Mouse (Mus musculus): ENCODE data around the gene Rai1. TPM values are rescaled to one million over a fixed set of nuclear protein-coding genes. Genes with fewer than 3 reads are reported as not detected.
A peak's percentile ranks its signal among the peaks of the same experiment; 100 is the strongest.

The Rai1 gene
- polyA plus RNA-seq, 1 experiment from 2014 or later, result 28.1 TPM

DNA sequence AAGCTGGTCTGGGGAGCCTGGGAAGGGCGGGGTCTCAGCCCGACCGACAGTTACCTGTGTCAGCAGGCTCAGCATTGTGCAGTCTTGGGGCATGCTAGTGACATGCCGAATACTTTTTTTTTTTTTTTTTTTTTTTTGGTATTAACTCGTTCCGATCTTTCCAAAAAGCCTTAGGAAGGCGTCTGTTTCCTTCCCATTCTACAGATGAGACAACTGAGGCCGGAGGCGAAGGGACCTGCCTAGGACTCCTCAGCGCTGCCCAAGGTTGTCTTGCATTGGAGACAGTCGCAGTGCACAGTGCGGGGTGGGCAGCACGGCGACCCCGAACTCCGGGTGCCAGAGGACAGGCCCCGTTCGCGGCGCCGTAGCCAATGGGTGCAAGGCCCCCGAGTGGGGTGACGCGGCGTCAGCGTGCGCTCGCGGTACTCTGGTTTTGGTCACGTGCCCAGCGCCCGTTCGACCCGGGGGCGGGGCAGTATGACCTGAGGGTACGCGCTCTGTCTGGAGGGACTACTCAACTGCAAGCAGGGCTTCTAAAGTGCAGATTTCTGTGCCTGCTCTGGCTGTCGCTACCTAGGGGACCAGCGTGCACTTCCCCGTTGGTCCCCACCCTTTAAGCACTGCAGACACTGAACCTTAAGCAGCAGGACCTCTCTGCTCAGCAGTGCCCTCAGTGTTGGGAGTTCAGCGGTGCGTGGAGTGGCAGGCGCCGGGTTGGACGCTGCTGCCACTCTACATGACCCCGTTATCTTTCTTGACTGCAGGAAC, 117.8 kb downstream of the Rai1 start, which contains the start of gene Srebf1:
Gene Srebf1 (minus strand): TSS at position 113 of the 768 bp plus-strand sequence.
- H3K9me3 ChIP-seq (ENCODE audit: control insufficient read depth, low read length), result no peaks in the 10 kb centered on the region
- peak within 1 kb of the TSS; percentile 42 for H3K4me2 ChIP-seq (replicated peaks; ENCODE audit: low read depth, low read length)
- peak; percentile 69 for ATAC-seq (ENCODE audit: low FRiP score)
- DNase-seq (ENCODE audit: low spot score), result peak; percentile 83
- 6% methylated on average over 46 of the region's 46 CpGs for WGBS
- H3K36me3 ChIP-seq (ENCODE audit: control insufficient read depth, insufficient read depth, low read length), result no peaks in the 10 kb centered on the region
- H3K4me3 ChIP-seq (ENCODE audit: low read depth, low read length), result peak within 1 kb of the TSS; percentile 15; the same call in 1 of the 2 replicates
- H3K9ac ChIP-seq (ENCODE audit: low read depth, low read length), result no peak within 1 kb of the TSS
- no peaks in the 10 kb centered on the region for H3K27me3 ChIP-seq (ENCODE audit: control insufficient read depth, insufficient read depth, low read length)
- H3K27ac ChIP-seq (ENCODE audit: low read depth, low read length), result no peak within 1 kb of the TSS
- 0 out of 2 replicates have a peak, but pooled peaks cover 4% of the 10 kb centered on the region for H3K4me1 ChIP-seq (replicated peaks; ENCODE audit: control insufficient read depth, insufficient read depth, low read length)

DNA sequence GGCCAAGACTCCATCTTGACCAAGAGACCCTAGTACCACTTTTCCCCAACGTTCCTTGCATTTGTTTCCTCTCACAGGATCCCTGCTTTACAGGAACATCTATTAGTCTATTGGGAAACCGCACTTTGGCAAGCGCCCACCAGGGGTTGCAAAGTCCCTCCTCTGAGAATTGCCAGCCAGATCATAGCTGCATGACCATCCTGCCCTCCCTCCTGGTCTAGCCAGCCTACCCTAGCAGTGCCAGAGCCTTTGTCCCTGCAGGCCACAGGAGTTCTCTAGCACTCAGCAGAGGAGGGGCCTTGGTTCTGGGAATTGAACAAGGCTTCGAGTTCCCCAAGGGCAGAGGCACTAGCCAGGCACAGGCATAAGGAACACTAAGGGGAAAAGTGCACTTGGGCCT, 119.9 kb downstream of the Rai1 start:
- Histone ChIP-seq H3K36me3 (ENCODE audit: control insufficient read depth, insufficient read depth, low read length) (no peaks in the 10 kb centered on the region), H3K27ac (ENCODE audit: low read depth, low read length) (no peak overlapping the region), H3K9me3 (ENCODE audit: control insufficient read depth, low read length) (no peaks in the 10 kb centered on the region), H3K9ac (ENCODE audit: low read depth, low read length) (no peak overlapping the region), H3K4me1 (replicated peaks; ENCODE audit: control insufficient read depth, insufficient read depth, low read length) (0 out of 2 replicates have a peak, but pooled peaks cover 4% of the 10 kb centered on the region), H3K27me3 (ENCODE audit: control insufficient read depth, insufficient read depth, low read length) (no peaks in the 10 kb centered on the region), H3K4me3 (ENCODE audit: low read depth, low read length) (no peak overlapping the region), H3K4me2 (replicated peaks; ENCODE audit: low read depth, low read length) (no peak overlapping the region)
- 63% methylated on average over 4 of the region's 4 CpGs for WGBS
- ATAC-seq (ENCODE audit: low FRiP score) (no peak), DNase-seq (ENCODE audit: low spot score) (peak; percentile 40)

DNA sequence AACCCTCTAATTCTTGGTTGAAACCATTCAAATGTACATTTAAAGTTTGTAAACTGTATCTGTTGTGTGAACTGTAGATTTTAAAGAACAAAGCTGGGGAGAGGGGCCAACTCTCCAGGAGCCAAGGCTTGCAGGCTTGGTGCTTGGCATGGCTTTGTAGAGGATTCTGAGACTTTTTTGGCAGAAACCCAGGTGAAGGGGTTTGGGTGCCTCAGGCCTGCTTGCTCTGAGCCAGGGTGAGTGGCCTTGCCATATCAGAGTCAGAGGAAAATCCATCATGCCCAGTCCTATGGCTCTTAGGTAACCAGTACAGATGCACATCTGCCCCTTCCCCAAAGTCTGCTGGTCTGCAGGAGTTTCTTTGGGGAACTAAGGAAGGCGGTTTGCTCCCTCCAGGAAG, 121.1 kb downstream of the Rai1 start:
- ATAC-seq (ENCODE audit: low FRiP score) (no peak), DNase-seq (ENCODE audit: low spot score) (no peak)
- no peaks in the 10 kb centered on the region for H3K27me3 ChIP-seq (ENCODE audit: control insufficient read depth, insufficient read depth, low read length)
- H3K9ac ChIP-seq (ENCODE audit: low read depth, low read length), result no peak overlapping the region
- no peaks in the 10 kb centered on the region for H3K4me1 ChIP-seq (replicated peaks; ENCODE audit: control insufficient read depth, insufficient read depth, low read length)
- H3K27ac ChIP-seq (ENCODE audit: low read depth, low read length), result no peak overlapping the region
- H3K4me2 ChIP-seq (replicated peaks; ENCODE audit: low read depth, low read length), result no peak overlapping the region
- H3K4me3 ChIP-seq (ENCODE audit: low read depth, low read length), result no peak overlapping the region
- H3K9me3 ChIP-seq (ENCODE audit: control insufficient read depth, low read length), result no peaks in the 10 kb centered on the region
- WGBS, result 68% methylated on average over 1 of the region's 1 CpGs
- no peaks in the 10 kb centered on the region for H3K36me3 ChIP-seq (ENCODE audit: control insufficient read depth, insufficient read depth, low read length)

DNA sequence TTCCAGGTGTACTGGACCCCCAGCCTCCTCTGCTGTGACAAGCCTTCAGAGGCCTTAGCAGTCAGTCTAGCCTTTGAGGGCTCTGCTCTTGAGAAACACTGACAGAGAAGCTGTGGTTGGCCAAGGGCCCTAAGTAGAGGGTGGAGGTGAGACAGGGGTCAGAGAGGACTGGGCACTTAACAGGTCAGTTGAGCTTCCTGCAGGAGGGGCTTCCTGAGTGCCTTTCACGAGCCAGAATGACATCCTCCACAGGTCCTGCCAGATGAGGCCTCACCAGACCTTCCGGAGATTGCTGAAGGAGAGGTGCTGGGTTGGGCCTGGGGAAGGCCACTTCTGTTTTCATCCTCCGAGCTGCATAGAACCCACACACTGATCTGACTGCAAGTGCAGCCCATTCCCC, 123.7 kb downstream of the Rai1 start:
- no peak for DNase-seq (ENCODE audit: low spot score)
- Histone ChIP-seq H3K27ac (ENCODE audit: low read depth, low read length) (no peak overlapping the region), H3K9ac (ENCODE audit: low read depth, low read length) (no peak overlapping the region), H3K4me1 (replicated peaks; ENCODE audit: control insufficient read depth, insufficient read depth, low read length) (no peaks in the 10 kb centered on the region), H3K4me3 (ENCODE audit: low read depth, low read length) (no peak overlapping the region), H3K9me3 (ENCODE audit: control insufficient read depth, low read length) (no peaks in the 10 kb centered on the region), H3K4me2 (replicated peaks; ENCODE audit: low read depth, low read length) (no peak overlapping the region), H3K27me3 (ENCODE audit: control insufficient read depth, insufficient read depth, low read length) (no peaks in the 10 kb centered on the region), H3K36me3 (ENCODE audit: control insufficient read depth, insufficient read depth, low read length) (no peaks in the 10 kb centered on the region)
- 78% methylated on average over 3 of the region's 3 CpGs for WGBS
- ATAC-seq (ENCODE audit: low FRiP score), result no peak

GRCm38 (mm10) chr11:60229821-60230220, 125.0 kb downstream of the Rai1 start:
- DNase-seq (ENCODE audit: low spot score), result no peak
- H3K9ac ChIP-seq (ENCODE audit: low read depth, low read length), result no peak overlapping the region
- no peaks in the 10 kb centered on the region for H3K27me3 ChIP-seq (ENCODE audit: control insufficient read depth, insufficient read depth, low read length)
- no peak for ATAC-seq (ENCODE audit: low FRiP score)
- no peaks in the 10 kb centered on the region for H3K9me3 ChIP-seq (ENCODE audit: control insufficient read depth, low read length)
- no peak overlapping the region for H3K4me2 ChIP-seq (replicated peaks; ENCODE audit: low read depth, low read length)
- no peaks in the 10 kb centered on the region for H3K4me1 ChIP-seq (replicated peaks; ENCODE audit: control insufficient read depth, insufficient read depth, low read length)
- 75% methylated on average over 13 of the region's 13 CpGs for WGBS
- H3K4me3 ChIP-seq (ENCODE audit: low read depth, low read length), result no peak overlapping the region
- H3K27ac ChIP-seq (ENCODE audit: low read depth, low read length), result no peak overlapping the region
- H3K36me3 ChIP-seq (ENCODE audit: control insufficient read depth, insufficient read depth, low read length), result no peaks in the 10 kb centered on the region

DNA sequence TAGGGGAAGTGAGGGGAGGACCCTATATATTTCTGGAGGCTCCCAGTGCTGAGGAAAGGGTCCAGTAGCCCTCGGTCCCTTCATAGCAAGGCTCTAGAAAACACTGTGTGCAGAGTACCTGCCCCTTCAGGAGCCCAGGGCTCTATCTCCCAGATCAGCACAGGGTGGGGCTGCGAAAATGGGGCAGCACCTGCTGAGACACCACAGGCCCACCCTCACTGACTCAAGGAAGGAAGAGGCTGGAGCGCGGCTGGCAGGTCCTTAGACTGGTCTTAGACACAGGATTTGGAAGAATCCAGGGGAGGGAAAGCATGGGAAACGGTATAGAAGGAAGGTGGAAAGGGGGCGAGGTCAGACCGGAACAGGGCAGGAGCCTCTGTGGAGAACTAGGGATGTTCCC, 125.7 kb downstream of the Rai1 start:
- H3K27me3 ChIP-seq (ENCODE audit: control insufficient read depth, insufficient read depth, low read length), result no peaks in the 10 kb centered on the region
- no peaks in the 10 kb centered on the region for H3K9me3 ChIP-seq (ENCODE audit: control insufficient read depth, low read length)
- no peak overlapping the region for H3K4me2 ChIP-seq (replicated peaks; ENCODE audit: low read depth, low read length)
- H3K4me1 ChIP-seq (replicated peaks; ENCODE audit: control insufficient read depth, insufficient read depth, low read length), result no peaks in the 10 kb centered on the region
- DNase-seq (ENCODE audit: low spot score) (no peak), ATAC-seq (ENCODE audit: low FRiP score) (no peak)
- H3K27ac ChIP-seq (ENCODE audit: low read depth, low read length), result no peak overlapping the region
- H3K4me3 ChIP-seq (ENCODE audit: low read depth, low read length), result no peak overlapping the region
- 83% methylated on average over 7 of the region's 7 CpGs for WGBS
- H3K9ac ChIP-seq (ENCODE audit: low read depth, low read length), result 0 out of 2 replicates have a peak overlapping the region, but pooled peaks have one; percentile 7
- no peaks in the 10 kb centered on the region for H3K36me3 ChIP-seq (ENCODE audit: control insufficient read depth, insufficient read depth, low read length)

- DNase-seq (ENCODE audit: low spot score) (no peak), ATAC-seq (ENCODE audit: low FRiP score) (no peak)
- Histone ChIP-seq H3K27me3 (ENCODE audit: control insufficient read depth, insufficient read depth, low read length) (no peaks in the 10 kb centered on the region), H3K9me3 (ENCODE audit: control insufficient read depth, low read length) (no peaks in the 10 kb centered on the region), H3K4me3 (ENCODE audit: low read depth, low read length) (no peak overlapping the region), H3K27ac (ENCODE audit: low read depth, low read length) (no peak overlapping the region), H3K36me3 (ENCODE audit: control insufficient read depth, insufficient read depth, low read length) (no peaks in the 10 kb centered on the region), H3K4me2 (replicated peaks; ENCODE audit: low read depth, low read length) (no peak overlapping the region), H3K9ac (ENCODE audit: low read depth, low read length) (no peak overlapping the region), H3K4me1 (replicated peaks; ENCODE audit: control insufficient read depth, insufficient read depth, low read length) (no peaks in the 10 kb centered on the region)
- 63% methylated on average over 3 of the region's 3 CpGs for WGBS
Observed at GRCm38 (mm10) chr11:60231326-60231725, 126.5 kb downstream of the Rai1 start.

- Histone ChIP-seq H3K9me3 (ENCODE audit: control insufficient read depth, low read length) (no peaks in the 10 kb centered on the region), H3K4me1 (replicated peaks; ENCODE audit: control insufficient read depth, insufficient read depth, low read length) (no peaks in the 10 kb centered on the region), H3K27me3 (ENCODE audit: control insufficient read depth, insufficient read depth, low read length) (no peaks in the 10 kb centered on the region), H3K27ac (ENCODE audit: low read depth, low read length) (no peak overlapping the region), H3K4me2 (replicated peaks; ENCODE audit: low read depth, low read length) (no peak overlapping the region), H3K36me3 (ENCODE audit: control insufficient read depth, insufficient read depth, low read length) (no peaks in the 10 kb centered on the region), H3K4me3 (ENCODE audit: low read depth, low read length) (no peak overlapping the region), H3K9ac (ENCODE audit: low read depth, low read length) (no peak overlapping the region)
- WGBS, result 36% methylated on average over 4 of the region's 4 CpGs
- ATAC-seq (ENCODE audit: low FRiP score) (no peak), DNase-seq (ENCODE audit: low spot score) (no peak)
Observed at GRCm38 (mm10) chr11:60231951-60232350, 127.1 kb downstream of the Rai1 start.

DNA sequence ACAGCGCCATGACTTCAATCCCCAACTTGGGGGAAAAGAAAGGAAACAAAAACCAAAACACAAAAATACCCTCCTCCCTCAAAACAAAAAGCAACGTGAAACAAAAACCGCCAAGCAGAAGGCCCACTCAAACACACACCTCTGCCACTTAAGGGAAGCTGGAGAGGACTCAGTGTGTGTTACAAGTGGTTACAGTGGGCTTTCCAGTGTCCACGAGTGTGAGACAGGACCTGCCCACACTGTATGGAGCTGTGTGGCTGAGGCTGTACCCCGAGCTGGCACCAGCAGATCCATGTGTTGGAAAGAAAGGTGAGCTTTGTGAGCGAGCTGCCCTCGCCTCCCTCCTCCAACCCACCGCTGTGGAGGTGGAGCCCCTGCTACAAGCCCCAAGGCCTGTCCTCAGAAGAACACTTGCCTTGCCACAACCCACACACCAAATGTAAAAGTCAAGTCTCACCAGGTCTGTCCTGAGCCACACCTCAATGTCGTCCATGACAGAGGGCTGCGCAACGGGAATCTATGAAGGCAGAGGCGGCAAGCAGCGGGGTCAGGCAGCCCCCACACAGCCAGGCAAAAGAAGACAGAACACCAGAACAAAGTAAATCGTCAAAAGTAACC, 127.7 kb downstream of the Rai1 start:
- WGBS, result 77% methylated on average over 14 of the region's 14 CpGs
- Histone ChIP-seq H3K4me1 (replicated peaks; ENCODE audit: control insufficient read depth, insufficient read depth, low read length) (no peaks in the 10 kb centered on the region), H3K4me3 (ENCODE audit: low read depth, low read length) (no peak overlapping the region), H3K27me3 (ENCODE audit: control insufficient read depth, insufficient read depth, low read length) (no peaks in the 10 kb centered on the region), H3K9me3 (ENCODE audit: control insufficient read depth, low read length) (no peaks in the 10 kb centered on the region), H3K4me2 (replicated peaks; ENCODE audit: low read depth, low read length) (no peak overlapping the region), H3K36me3 (ENCODE audit: control insufficient read depth, insufficient read depth, low read length) (no peaks in the 10 kb centered on the region), H3K9ac (ENCODE audit: low read depth, low read length) (no peak overlapping the region), H3K27ac (ENCODE audit: low read depth, low read length) (no peak overlapping the region)
- ATAC-seq (ENCODE audit: low FRiP score) (no peak), DNase-seq (ENCODE audit: low spot score) (no peak)

Data from hindbrain, embryonic 11.5 days (tissue).